Mouse (Mus musculus) testis, adult 2 months (tissue): ENCODE results near the gene Gm5105.

Experiments
- CTCF ChIP-seq: fragments of 200-500 bp; IDR thresholded peaks from 2 replicates; pipeline ENCODE4 v1.5.1; 2012; ENCODE audit warnings: low read depth, mild to moderate bottlenecking, inconsistent platforms, low read length, moderate library complexity; ENCODE audit not compliant: control insufficient read depth, insufficient read depth, insufficient replicate concordance
- POLR2A ChIP-seq: fragments of 200-500 bp; IDR thresholded peaks from 2 replicates; pipeline ENCODE4 v1.6.1; 2012; ENCODE audit warnings: low read depth, mild to moderate bottlenecking, inconsistent platforms, low read length, moderate library complexity; ENCODE audit not compliant: control insufficient read depth

GRCm38 (mm10) chr3:138058226-138058625 is 9.0 kb downstream of the Gm5105 start:
- TF ChIP-seq CTCF, result no peak
- no peak for TF ChIP-seq POLR2A
